Mouse (Mus musculus) bone marrow macrophage, adult 2 months (primary cell): ENCODE results near the gene Slc34a3. TPM values are rescaled to one million over a fixed set of nuclear protein-coding genes. Genes with fewer than 3 reads are reported as not detected.
A peak's percentile ranks its signal among the peaks of the same experiment; 100 is the strongest.

Experiments
- H3K27ac ChIP-seq: 2 replicates; pipeline ENCODE4 v1.5.1; 2012; ENCODE audit warnings: low read depth, low read length; ENCODE audit not compliant: insufficient read depth
- H3K4me1 ChIP-seq: 2 replicates; pipeline ENCODE4 v1.6.1; 2012; ENCODE audit warnings: low read length; ENCODE audit not compliant: control insufficient read depth, insufficient read depth
- H3K4me3 ChIP-seq: 2 replicates; pipeline ENCODE4 v1.5.1; 2012; ENCODE audit warnings: mild to moderate bottlenecking, low read length, moderate library complexity; ENCODE audit not compliant: insufficient read depth
- CTCF ChIP-seq: IDR thresholded peaks from 2 replicates; pipeline ENCODE4 v1.5.1; 2012; ENCODE audit warnings: low read depth, mild to moderate bottlenecking, low read length, moderate library complexity
- POLR2A ChIP-seq: IDR thresholded peaks from 2 replicates; pipeline ENCODE4 v1.6.1; 2012; ENCODE audit warnings: mild to moderate bottlenecking, low read depth, low read length, borderline replicate concordance
- polyA plus RNA-seq: library from polyadenylated mRNA; stranded (reverse); fragments of >200 nt; gene quantifications from 2 replicates; pipeline ENCODE4 v1.2.4, GENCODE M21; 2012; ENCODE audit not compliant: missing spikeins, insufficient read depth, insufficient read length

Gene Slc34a3
- polyA plus RNA-seq, 1 experiment, result not detected

GRCm38 (mm10) chr2:25227406-25227805 is 6.8 kb downstream of the Slc34a3 start:
- Histone ChIP-seq H3K27ac (no peak overlapping the region), H3K4me1 (peaks cover 13% of the 10 kb centered on the region), H3K4me3 (no peak overlapping the region)
- TF ChIP-seq POLR2A (no peak), CTCF (no peak)

GRCm38 (mm10) chr2:25226864-25227263 is 7.3 kb downstream of the Slc34a3 start:
- TF ChIP-seq POLR2A, result no peak
- TF ChIP-seq CTCF, result no peak
- H3K27ac ChIP-seq, result no peak overlapping the region
- H3K4me3 ChIP-seq, result no peak overlapping the region
- peaks cover 13% of the 10 kb centered on the region for H3K4me1 ChIP-seq

GRCm38 (mm10) chr2:25225811-25226379 is 8.3 kb downstream of the Slc34a3 start:
- peak overlapping the region; percentile 57 for H3K4me3 ChIP-seq
- peaks cover 13% of the 10 kb centered on the region for H3K4me1 ChIP-seq
- TF ChIP-seq CTCF, result no peak
- TF ChIP-seq POLR2A, result no peak
- peak overlapping the region; percentile 69 for H3K27ac ChIP-seq

GRCm38 (mm10) chr2:25224766-25225752 is 9.1 kb downstream of the Slc34a3 start:
- Histone ChIP-seq H3K4me1 (peaks cover 13% of the 10 kb centered on the region), H3K4me3 (peak overlapping the region; percentile 75), H3K27ac (peak overlapping the region; percentile 93)
- no peak for TF ChIP-seq CTCF
- TF ChIP-seq POLR2A, result no peak

- Histone ChIP-seq H3K4me3 (peak within 1 kb of the TSS; percentile 82), H3K4me1 (peaks cover 13% of the 10 kb centered on the region), H3K27ac (peak within 1 kb of the TSS; percentile 93)
- TF ChIP-seq CTCF (no peak), POLR2A (peak; percentile 94; the same call in 1 of the 2 replicates)
Observed at GRCm38 (mm10) chr2:25224492-25224765, 9.7 kb downstream of the Slc34a3 start, which contains the start of gene Tubb4b. Gene Tubb4b, minus strand, starts transcription at chr2:25224702.

GRCm38 (mm10) chr2:25223681-25224491 is 10.3 kb downstream of the Slc34a3 start:
- Histone ChIP-seq H3K4me1 (peaks cover 11% of the 10 kb centered on the region), H3K4me3 (peak overlapping the region; percentile 82), H3K27ac (peak overlapping the region; percentile 78)
- TF ChIP-seq POLR2A (no peak), CTCF (no peak)

GRCm38 (mm10) chr2:25221331-25221772 is 12.8 kb downstream of the Slc34a3 start:
- Histone ChIP-seq H3K4me1 (peaks cover 10% of the 10 kb centered on the region), H3K27ac (no peak overlapping the region), H3K4me3 (no peak overlapping the region)
- TF ChIP-seq CTCF (no peak), POLR2A (no peak)

GRCm38 (mm10) chr2:25218445-25218844 is 15.7 kb downstream of the Slc34a3 start, which contains the start of gene Fam166a:
Gene Fam166a, plus strand, starts transcription at chr2:25218745.
- H3K27ac ChIP-seq, result no peak within 1 kb of the TSS
- no peak within 1 kb of the TSS for H3K4me3 ChIP-seq
- peaks cover 3% of the 10 kb centered on the region; the same call in 1 of the 2 replicates for H3K4me1 ChIP-seq
- TF ChIP-seq CTCF (no peak), POLR2A (no peak)

- Histone ChIP-seq H3K27ac (no peak overlapping the region), H3K4me1 (no peaks in the 10 kb centered on the region), H3K4me3 (no peak overlapping the region)
- no peak for TF ChIP-seq CTCF
- TF ChIP-seq POLR2A, result no peak
Observed at GRCm38 (mm10) chr2:25217666-25218065, 16.5 kb downstream of the Slc34a3 start.
